Mouse (Mus musculus) ovary, adult 18-20 months (tissue): ENCODE data around the gene Keap1.
"Not testable (repeated sequence)": the region's sequence is repeated elsewhere in the genome, so short reads cannot be mapped to it uniquely, and the experiment has no call there.

Experiments used
- DNase-seq: peaks from one replicate; pipeline ENCODE4 v3.0.0; 2022; ENCODE audit warnings: low spot score, mixed read lengths

The Keap1 gene

GRCm38 (mm10) chr9:21195736-21196505 is 43.2 kb downstream of the Keap1 start:
- DNase-seq: not testable (repeated sequence)

DNA sequence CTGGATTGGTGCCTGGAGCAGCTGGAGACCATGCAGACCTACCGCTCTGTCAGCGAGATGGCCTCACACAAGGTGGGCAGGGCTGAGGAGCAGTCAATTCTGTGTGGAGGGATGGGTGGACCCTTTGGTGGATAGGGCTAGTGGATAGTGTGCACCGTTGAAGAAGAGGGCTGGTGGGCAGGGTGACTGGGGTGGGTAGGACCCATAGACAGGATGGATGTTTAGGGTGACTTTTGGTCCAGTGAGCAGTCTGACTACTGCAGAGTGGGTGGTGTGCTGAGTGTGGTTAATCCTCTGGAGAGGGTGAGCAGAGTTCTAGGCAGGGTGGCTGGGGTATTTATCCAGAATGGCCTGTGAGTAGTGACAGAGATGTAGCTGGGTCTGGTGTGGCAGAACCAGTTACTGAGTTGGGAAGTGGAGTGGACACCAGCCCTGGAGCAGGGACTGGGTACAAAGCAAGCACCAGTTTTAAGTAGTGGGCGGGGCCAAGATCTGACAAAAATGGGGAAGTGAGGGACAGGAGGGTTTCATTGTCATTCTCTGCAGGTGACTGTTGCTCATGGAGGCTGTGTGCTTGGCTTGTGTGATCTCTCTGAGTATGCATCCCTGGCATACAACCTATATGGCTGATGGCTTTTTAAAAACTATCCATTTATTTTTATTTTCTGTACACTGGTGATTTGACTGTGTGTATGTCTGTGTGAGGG is 44.2 kb downstream of the Keap1 start:
- DNase-seq: no peak

DNA sequence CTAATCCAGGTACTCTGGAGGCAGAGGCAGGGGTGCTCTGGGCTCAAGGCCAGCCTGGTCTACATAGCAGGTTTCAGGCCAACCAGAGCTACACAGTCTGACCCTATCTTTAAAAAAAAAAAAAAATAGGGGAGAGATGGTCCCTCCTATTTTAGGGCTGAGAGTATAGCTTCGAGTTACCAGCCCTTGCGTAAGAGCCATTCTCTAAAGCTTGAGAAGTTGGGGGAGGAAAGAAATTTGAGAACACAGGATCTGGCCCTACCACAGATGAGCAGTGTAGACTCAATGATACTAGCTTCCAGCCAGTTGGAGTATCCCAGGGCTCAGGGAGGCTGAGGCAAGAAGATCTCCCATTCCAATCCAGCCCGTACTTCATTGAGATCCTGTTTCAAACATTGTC is 45.4 kb downstream of the Keap1 start:
- DNase-seq: no peak

GRCm38 (mm10) chr9:21190670-21191069 is 48.5 kb downstream of the Keap1 start:
- no peak for DNase-seq

DNA sequence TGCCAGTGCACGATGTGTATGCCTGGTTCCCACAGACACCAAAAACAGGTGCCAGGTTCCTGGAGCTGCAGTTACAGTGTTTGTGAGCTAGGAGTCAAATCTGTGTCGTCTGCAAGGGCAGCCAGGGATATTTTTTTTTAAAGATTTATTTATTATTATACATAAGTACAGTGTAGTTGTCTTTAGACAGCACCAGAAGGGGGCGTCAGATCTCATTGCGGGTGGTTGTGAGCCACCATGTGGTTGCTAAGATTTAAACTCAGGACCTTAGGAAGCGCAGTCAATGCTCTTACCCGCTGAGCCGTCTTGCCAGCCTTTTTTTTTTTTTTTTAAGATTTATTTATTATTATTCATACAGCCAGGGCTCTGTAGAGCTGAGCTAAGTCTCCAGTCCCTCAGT is 49.3 kb downstream of the Keap1 start:
- DNase-seq: no peak

DNA sequence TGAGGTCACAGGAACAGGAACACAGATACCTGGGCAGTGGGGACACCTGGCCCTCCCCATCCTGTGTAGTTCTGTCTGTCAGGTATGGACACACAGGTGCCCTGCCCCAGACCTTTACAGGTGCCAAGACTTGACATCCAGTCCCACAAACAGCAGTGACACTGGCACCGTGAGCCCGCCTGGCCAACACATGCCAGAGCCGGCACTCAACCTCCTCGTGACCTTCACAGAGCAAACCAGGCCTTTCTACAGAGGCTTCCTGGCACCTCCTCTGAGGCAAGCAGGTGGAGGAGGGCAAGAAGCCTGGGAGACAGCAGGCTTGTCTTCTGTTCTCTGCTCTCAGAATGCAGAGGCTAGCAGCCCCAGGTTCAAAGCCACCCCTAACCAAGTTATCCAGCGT is 53.7 kb downstream of the Keap1 start:
- DNase-seq: no peak

DNA sequence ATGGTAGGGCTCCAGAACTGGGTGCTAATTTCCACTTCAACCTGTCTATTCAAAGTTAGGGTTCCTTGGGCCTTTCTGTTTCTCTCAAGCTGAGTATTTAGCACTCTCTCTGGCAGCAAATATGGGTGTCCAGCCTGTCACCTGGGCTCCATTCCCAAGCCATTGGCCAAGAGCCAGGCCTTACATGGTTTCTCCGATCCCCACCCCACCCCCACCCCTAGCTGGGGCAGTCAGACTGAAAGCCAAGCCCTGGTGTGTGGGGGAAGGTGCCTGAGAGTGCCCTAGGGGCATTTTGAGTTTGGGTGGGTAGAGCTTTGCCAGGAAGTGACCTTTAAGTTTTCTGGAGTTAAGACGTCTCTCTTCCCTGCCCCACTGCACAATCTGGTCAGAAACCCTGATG is 54.4 kb downstream of the Keap1 start:
- DNase-seq: no peak

- no peak for DNase-seq
Observed at GRCm38 (mm10) chr9:21183905-21184413, 55.2 kb downstream of the Keap1 start.

DNA sequence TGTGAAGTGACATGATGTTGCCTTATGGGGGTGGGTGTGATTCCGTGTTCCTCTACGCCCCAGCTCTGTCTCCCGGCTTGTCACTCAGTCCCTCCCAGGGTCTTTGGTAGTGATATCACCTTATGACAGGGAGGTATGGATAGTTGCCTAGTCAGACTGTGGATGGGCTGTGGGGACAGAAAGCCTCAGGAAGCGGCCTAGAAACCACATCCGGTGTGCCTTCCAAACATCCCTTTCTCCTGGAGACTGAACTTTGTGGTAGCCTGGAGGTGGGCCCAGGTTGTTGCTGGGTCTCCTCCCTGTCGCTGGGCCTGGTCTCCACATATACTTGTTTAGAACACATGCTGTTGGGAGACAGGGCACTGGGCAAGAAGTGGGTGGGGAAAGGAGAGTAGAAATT is 55.7 kb downstream of the Keap1 start:
- DNase-seq: no peak

DNA sequence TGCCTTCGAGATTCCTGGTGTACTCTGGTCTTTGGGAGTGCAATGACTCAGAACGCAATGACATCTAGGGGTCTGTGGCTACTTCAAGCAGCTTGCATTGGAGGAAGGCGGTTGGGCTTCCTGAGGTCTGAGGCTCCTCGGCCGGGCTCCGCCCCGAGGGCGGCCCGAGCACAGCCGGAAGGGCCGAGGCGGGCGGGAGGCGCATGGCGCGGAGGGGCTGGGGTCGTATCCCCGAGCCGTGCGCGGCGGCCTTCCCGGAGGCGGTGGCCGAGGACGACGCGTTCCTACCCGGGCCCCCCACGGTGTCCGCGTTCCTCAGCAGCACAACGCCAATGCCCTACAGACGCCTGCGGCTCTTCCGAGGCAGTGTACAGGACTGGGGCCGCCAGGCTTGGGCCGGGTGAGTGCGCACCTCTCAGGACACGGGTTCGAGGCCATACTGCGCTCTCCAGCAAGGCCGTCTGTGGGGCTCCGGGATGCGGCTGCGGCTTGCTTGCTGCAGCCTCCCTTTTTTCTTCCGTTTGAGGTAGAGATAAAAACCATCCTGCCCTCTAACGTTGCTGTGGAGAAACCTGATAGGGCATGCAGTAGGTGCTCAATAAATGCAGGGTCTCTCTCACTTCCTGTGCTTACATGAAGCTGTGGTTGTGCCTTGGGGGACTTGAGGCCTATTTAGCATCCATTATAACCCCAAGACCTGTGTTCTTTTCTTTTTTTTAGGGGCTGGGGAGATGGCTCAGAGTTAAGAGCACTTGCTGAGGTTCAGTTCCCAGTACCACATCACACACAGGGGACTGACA is 57.5 kb downstream of the Keap1 start:
- DNase-seq: no peak

DNA sequence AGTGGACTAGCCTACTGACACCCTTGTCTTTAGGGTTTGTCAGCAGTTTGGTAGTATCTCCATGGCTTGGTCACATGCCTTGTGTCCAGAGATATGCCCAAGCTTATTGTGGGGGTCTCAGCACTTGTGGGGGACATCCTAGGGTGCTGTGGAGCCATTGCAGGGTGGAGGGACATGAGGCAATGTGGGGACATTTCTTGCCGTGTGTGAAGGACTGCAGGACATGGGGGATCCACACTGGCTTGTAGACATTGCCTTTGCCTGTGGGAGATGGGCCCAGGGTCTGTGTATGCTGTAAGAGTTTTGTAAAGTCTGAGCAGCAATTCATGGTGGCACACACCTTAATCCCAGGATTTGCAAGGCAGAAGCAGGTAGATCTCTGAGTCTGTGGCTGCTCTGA is 58.3 kb downstream of the Keap1 start:
- DNase-seq: no peak

- no peak for DNase-seq
Observed at GRCm38 (mm10) chr9:21180402-21180801, 58.8 kb downstream of the Keap1 start.
